Mouse (Mus musculus) bone marrow, adult 2 months (tissue): ENCODE results near the gene Gm8765.

Experiments used
- CTCF ChIP-seq: fragments of 200-500 bp; IDR thresholded peaks from 2 replicates; pipeline ENCODE4 v1.5.1; 2011; ENCODE audit warnings: low read length, control low read depth; ENCODE audit not compliant: control insufficient read depth, insufficient read depth
- POLR2A ChIP-seq: fragments of 200-500 bp; IDR thresholded peaks from 2 replicates; pipeline ENCODE4 v1.6.1; 2011; ENCODE audit warnings: low read depth, mild to moderate bottlenecking, control low read depth, low read length, borderline replicate concordance; ENCODE audit not compliant: control insufficient read depth

GRCm38 (mm10) chr13:50751732-50752131 lies 53.6 kb downstream of the Gm8765 start:
- no peak for TF ChIP-seq CTCF
- TF ChIP-seq POLR2A: no peak
